Mouse (Mus musculus): ENCODE results near the gene Nfib.

GRCm38 (mm10) chr4:82622321-82622836, 83.2 kb downstream of the Nfib start:
- TF ChIP-seq CTCF (IDR thresholded peaks at IDR 0.05; ENCODE audit: control insufficient read depth, insufficient read depth, low read length) (no peak), POLR2A (IDR thresholded peaks at IDR 0.05; ENCODE audit: borderline replicate concordance, control insufficient read depth, low read depth, low read length) (no peak)

Data from bone marrow, adult 2 months (tissue).